Mouse (Mus musculus) E14TG2a.4 (cell line): Measurements from ENCODE around the gene Fam102b.

ENCODE experiments used
- H3K27me3 ChIP-seq: 2 replicates; pipeline ENCODE4 v1.6.1; 2014; ENCODE audit warnings: low read length, control low read depth; ENCODE audit not compliant: insufficient read depth
- H3K36me3 ChIP-seq: 2 replicates; pipeline ENCODE4 v1.6.1; 2014; ENCODE audit warnings: low read length, control low read depth; ENCODE audit not compliant: insufficient read depth
- H3K4me1 ChIP-seq: replicated peaks from 2 replicates; pipeline ENCODE4 v1.6.1; 2014; ENCODE audit warnings: low read depth, low read length, control low read depth
- H3K4me3 ChIP-seq: replicated peaks from 2 replicates; pipeline ENCODE4 v1.5.1; 2014; ENCODE audit warnings: mild to moderate bottlenecking, low read length
- H3K9me3 ChIP-seq: 2 replicates; pipeline ENCODE4 v1.6.1; 2014; ENCODE audit warnings: low read length, control low read depth
- CTCF ChIP-seq: conservative IDR thresholded peaks from 2 replicates; pipeline ENCODE4 v1.5.1; 2014; ENCODE audit warnings: low read length
- NANOG ChIP-seq: IDR thresholded peaks from 2 replicates; pipeline ENCODE4 v1.6.1; 2014; ENCODE audit warnings: borderline replicate concordance, low read length, mixed read lengths
- POU5F1 ChIP-seq: IDR thresholded peaks from 2 replicates; pipeline ENCODE4 v1.6.1; 2014; ENCODE audit warnings: low read length, borderline replicate concordance

Fam102b gene

GRCm38 (mm10) chr3:108997284-108997683 lies 30.1 kb downstream of the Fam102b start:
- peaks cover 2% of the 10 kb centered on the region; the same call in 1 of the 2 replicates for H3K27me3 ChIP-seq
- no peaks in the 10 kb centered on the region for H3K36me3 ChIP-seq
- TF ChIP-seq POU5F1, result no peak
- no peak overlapping the region for H3K4me3 ChIP-seq
- H3K9me3 ChIP-seq, result peaks cover 11% of the 10 kb centered on the region
- no peaks in the 10 kb centered on the region for H3K4me1 ChIP-seq

- Histone ChIP-seq H3K4me1 (no peaks in the 10 kb centered on the region), H3K36me3 (no peaks in the 10 kb centered on the region), H3K4me3 (no peak overlapping the region), H3K27me3 (peaks cover 2% of the 10 kb centered on the region; the same call in 1 of the 2 replicates), H3K9me3 (peaks cover under 1% of the 10 kb centered on the region; the same call in 1 of the 2 replicates)
- TF ChIP-seq CTCF (no peak), NANOG (no peak), POU5F1 (no peak)
Measured at GRCm38 (mm10) chr3:108995379-108995778, 32.0 kb downstream of the Fam102b start.

GRCm38 (mm10) chr3:108994477-108994876 lies 32.9 kb downstream of the Fam102b start:
- no peak for TF ChIP-seq POU5F1
- no peak for TF ChIP-seq NANOG
- TF ChIP-seq CTCF, result no peak
- no peaks in the 10 kb centered on the region for H3K4me1 ChIP-seq
- no peaks in the 10 kb centered on the region for H3K36me3 ChIP-seq
- H3K4me3 ChIP-seq, result no peak overlapping the region
- no peaks in the 10 kb centered on the region for H3K9me3 ChIP-seq
- peaks cover 2% of the 10 kb centered on the region; the same call in 1 of the 2 replicates for H3K27me3 ChIP-seq

GRCm38 (mm10) chr3:108989971-108990548 lies 37.3 kb downstream of the Fam102b start:
- Histone ChIP-seq H3K9me3 (no peaks in the 10 kb centered on the region), H3K27me3 (peaks cover 2% of the 10 kb centered on the region; the same call in 1 of the 2 replicates), H3K36me3 (no peaks in the 10 kb centered on the region), H3K4me1 (no peaks in the 10 kb centered on the region), H3K4me3 (no peak overlapping the region)
- no peak for TF ChIP-seq CTCF
- no peak for TF ChIP-seq NANOG
- no peak for TF ChIP-seq POU5F1

- Histone ChIP-seq H3K4me3 (no peak overlapping the region), H3K36me3 (no peaks in the 10 kb centered on the region), H3K9me3 (no peaks in the 10 kb centered on the region), H3K27me3 (0 out of 2 replicates have a peak, but pooled peaks cover 3% of the 10 kb centered on the region), H3K4me1 (no peaks in the 10 kb centered on the region)
- no peak for TF ChIP-seq POU5F1
- no peak for TF ChIP-seq CTCF
- TF ChIP-seq NANOG, result no peak
Measured at GRCm38 (mm10) chr3:108987009-108987659, 40.3 kb downstream of the Fam102b start.

GRCm38 (mm10) chr3:108986534-108986933 lies 40.9 kb downstream of the Fam102b start:
- no peaks in the 10 kb centered on the region for H3K9me3 ChIP-seq

GRCm38 (mm10) chr3:108983989-108984388 lies 43.4 kb downstream of the Fam102b start:
- Histone ChIP-seq H3K4me3 (no peak overlapping the region), H3K36me3 (no peaks in the 10 kb centered on the region), H3K4me1 (no peaks in the 10 kb centered on the region), H3K27me3 (0 out of 2 replicates have a peak, but pooled peaks cover 3% of the 10 kb centered on the region), H3K9me3 (no peaks in the 10 kb centered on the region)
- TF ChIP-seq NANOG, result no peak
- no peak for TF ChIP-seq CTCF
- TF ChIP-seq POU5F1, result no peak

More at GRCm38 (mm10) chr3:108986534-108986933, 40.9 kb downstream of the Fam102b start:
- no peaks in the 10 kb centered on the region for H3K4me1 ChIP-seq
- no peaks in the 10 kb centered on the region for H3K36me3 ChIP-seq
- TF ChIP-seq CTCF, result no peak
- no peak for TF ChIP-seq NANOG
- TF ChIP-seq POU5F1, result no peak
- 0 out of 2 replicates have a peak, but pooled peaks cover 3% of the 10 kb centered on the region for H3K27me3 ChIP-seq
- no peak overlapping the region for H3K4me3 ChIP-seq

GRCm38 (mm10) chr3:108981946-108982345 lies 45.5 kb downstream of the Fam102b start:
- Histone ChIP-seq H3K9me3 (no peaks in the 10 kb centered on the region), H3K4me1 (no peaks in the 10 kb centered on the region), H3K27me3 (peaks cover 3% of the 10 kb centered on the region; the same call in 1 of the 2 replicates), H3K4me3 (no peak overlapping the region), H3K36me3 (no peaks in the 10 kb centered on the region)
- TF ChIP-seq POU5F1 (no peak), CTCF (no peak), NANOG (no peak)
